ENCODE assay signal across 10 mouse cellular contexts in the genomic region with DNA sequence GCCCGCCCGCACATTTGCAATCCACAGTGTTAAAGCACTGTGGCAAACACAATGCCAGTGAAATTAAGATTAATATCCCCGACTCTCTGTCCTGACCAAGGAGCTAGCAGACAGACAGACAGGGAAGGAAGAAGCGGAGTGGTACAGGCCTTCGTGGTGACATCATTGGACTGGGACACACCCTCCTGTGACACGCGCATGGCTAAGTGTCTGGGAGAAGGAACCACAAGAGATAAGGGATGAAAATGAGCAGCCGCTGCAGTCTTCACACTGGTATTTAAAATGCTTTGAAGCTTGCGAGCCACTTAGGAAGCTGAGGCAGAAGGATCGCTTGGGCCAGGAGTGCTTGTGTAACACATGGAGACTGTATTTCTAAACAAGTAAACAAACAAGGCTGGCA.
DNase-seq lines count a peak whose midpoint lies in the region; ATAC-seq lines count a peak whose summit lies in the region.
"Had no signal": no experiment of that assay in that cellular context is flagged by ENCODE, and none has a peak within 500 bp of the region (broad histone marks: within the 10 kb centered on the region; RNA-seq: fewer than 3 reads in every experiment).

No protein-coding gene starts in this region.

- no peaks in the 10 kb centered on the region for H3K27me3 ChIP-seq in midbrain, embryonic 15.5 days (replicated peaks)
- no peaks in the 10 kb centered on the region for H3K27me3 ChIP-seq in midbrain, embryonic 10.5 days (ENCODE audit: low read depth, poor library complexity, severe bottlenecking)
- no peaks in the 10 kb centered on the region for H3K27me3 ChIP-seq in heart, embryonic 13.5 days (replicated peaks)
- H3K27me3 ChIP-seq: limb, embryonic 12.5 days had no signal

- no peaks in the 10 kb centered on the region; the same call in 1 of the 2 replicates for H3K36me3 ChIP-seq in midbrain, embryonic 15.5 days (replicated peaks)
- 0 out of 2 replicates have a peak, but pooled peaks cover 7% of the 10 kb centered on the region for H3K36me3 ChIP-seq in midbrain, embryonic 10.5 days
- peaks cover 42% of the 10 kb centered on the region for H3K36me3 ChIP-seq in heart, embryonic 13.5 days

- no peak for ATAC-seq in midbrain, embryonic 15.5 days (replicated peaks)
- ATAC-seq in heart, embryonic 13.5 days (ENCODE audit: extremely low read depth, insufficient number of reproducible peaks, low FRiP score, low TSS enrichment) = no peak
- peak; percentile 87 for ATAC-seq in megakaryocyte-erythroid progenitor cell, adult 5-6 weeks (replicated peaks; ENCODE audit: low FRiP score, low TSS enrichment, poor library complexity, severe bottlenecking)

- WGBS in midbrain, embryonic 15.5 days = 84% methylated on average over 10 of the region's 10 CpGs
- WGBS in midbrain, embryonic 10.5 days = 88% methylated on average over 10 of the region's 10 CpGs
- 34% methylated on average over 10 of the region's 10 CpGs for WGBS in heart, embryonic 13.5 days

- peak; percentile 16 to 36 for DNase-seq in adrenal gland, adult (ENCODE audit: inconsistent age in 2 of 2, low spot score in 1 of 2)
- no peak for DNase-seq in adrenal gland, adult 18-20 months (ENCODE audit: low spot score in 2 of 2)
- DNase-seq in midbrain, embryonic 10.5 days (ENCODE audit: low spot score) = no peak
- DNase-seq in cerebellum, adult 18-20 months = no peak
- no peak for DNase-seq in right cerebral cortex, postnatal 10 days (ENCODE audit: low spot score in 2 of 2)

- peaks cover 4% of the 10 kb centered on the region; the same call in 1 of the 2 replicates for H3K4me1 ChIP-seq in midbrain, embryonic 15.5 days
- H3K4me1 ChIP-seq in midbrain, embryonic 10.5 days = peaks cover 8% of the 10 kb centered on the region; the same call in 1 of the 2 replicates
- H3K4me1 ChIP-seq in heart, embryonic 13.5 days = peaks cover 56% of the 10 kb centered on the region

- H3K27ac ChIP-seq in midbrain, embryonic 15.5 days = peak overlapping the region; percentile 57
- H3K27ac ChIP-seq in midbrain, embryonic 10.5 days (replicated peaks) = no peak overlapping the region
- H3K27ac ChIP-seq in heart, embryonic 13.5 days (replicated peaks) = peak overlapping the region; percentile 89
- H3K27ac ChIP-seq: kidney, postnatal 0 days; limb, embryonic 12.5 days had no signal

- no peak overlapping the region for H3K9ac ChIP-seq in midbrain, embryonic 15.5 days
- peak overlapping the region; percentile 56 for H3K9ac ChIP-seq in heart, embryonic 13.5 days
- H3K9ac ChIP-seq: limb, embryonic 12.5 days had no signal

- H3K4me2 ChIP-seq in midbrain, embryonic 15.5 days = no peak overlapping the region
- H3K4me2 ChIP-seq in heart, embryonic 13.5 days = 0 out of 2 replicates have a peak overlapping the region, but pooled peaks have one; percentile 2
- H3K4me2 ChIP-seq: limb, embryonic 12.5 days had no signal

- no peak overlapping the region for H3K4me3 ChIP-seq in midbrain, embryonic 15.5 days
- H3K4me3 ChIP-seq in midbrain, embryonic 10.5 days = no peak overlapping the region
- no peak overlapping the region for H3K4me3 ChIP-seq in heart, embryonic 13.5 days
- H3K4me3 ChIP-seq: limb, embryonic 12.5 days had no signal

- no peaks in the 10 kb centered on the region for H3K9me3 ChIP-seq in midbrain, embryonic 15.5 days
- H3K9me3 ChIP-seq in midbrain, embryonic 10.5 days (replicated peaks) = no peaks in the 10 kb centered on the region
- no peaks in the 10 kb centered on the region for H3K9me3 ChIP-seq in heart, embryonic 13.5 days
- H3K9me3 ChIP-seq: limb, embryonic 12.5 days had no signal

Comparison
In these comparisons a context has a peak if more than half of its experiments do, and no peak if none do; other contexts are left out.
1. DNase-seq: peak in adrenal gland, adult (2 of 2); none in adrenal gland, adult 18-20 months (0 of 2), midbrain, embryonic 10.5 days (single experiment), cerebellum, adult 18-20 months (0 of 2) and right cerebral cortex, postnatal 10 days (0 of 2).